Mouse (Mus musculus): ENCODE data around the gene Cdc37l1. TPM values are rescaled to one million over a fixed set of nuclear protein-coding genes. Genes with fewer than 3 reads are reported as not detected.

The Cdc37l1 gene
- polyA plus RNA-seq, 1 experiment = 9.2 TPM

- Histone ChIP-seq H3K4me3 (no peak overlapping the region), H3K4me2 (ENCODE audit: low read depth) (no peak overlapping the region), H3K36me3 (ENCODE audit: control insufficient read depth, insufficient read depth) (no peaks in the 10 kb centered on the region), H3K27me3 (ENCODE audit: control insufficient read depth, insufficient read depth, insufficient read length) (no peaks in the 10 kb centered on the region), H3ac (ENCODE audit: control insufficient read depth, insufficient read length) (no peak overlapping the region), H3K79me2 (ENCODE audit: control insufficient read depth, insufficient read depth) (no peaks in the 10 kb centered on the region)
- no peak for TF ChIP-seq REST (IDR thresholded peaks at IDR 0.05; ENCODE audit: insufficient read depth, insufficient read length)
- no peak for TF ChIP-seq MYOD1 (IDR thresholded peaks at IDR 0.05; ENCODE audit: control insufficient read depth in 1 of 3, insufficient read length in 2 of 3, low read depth in 2 of 3)
- TF ChIP-seq POLR2AphosphoS2 (IDR thresholded peaks at IDR 0.05; ENCODE audit: insufficient read length, low read depth) = no peak
- no peak for TF ChIP-seq POLR2A (IDR thresholded peaks at IDR 0.05; ENCODE audit: insufficient read length, low read depth)
- TF ChIP-seq TCF12 (IDR thresholded peaks at IDR 0.05; ENCODE audit: insufficient read depth, poor library complexity, severe bottlenecking) = no peak
- no peak for TF ChIP-seq MYOG (IDR thresholded peaks at IDR 0.05; ENCODE audit: control insufficient read depth in 1 of 3, insufficient read depth in 1 of 3, insufficient read length in 2 of 3, low read depth in 2 of 3)
- no peak for TF ChIP-seq MAX (IDR thresholded peaks at IDR 0.05; ENCODE audit: low read depth)
- TF ChIP-seq CEBPB (IDR thresholded peaks at IDR 0.05; ENCODE audit: insufficient read depth, poor library complexity, severe bottlenecking) = no peak
- no peak for TF ChIP-seq E2F4 (IDR thresholded peaks at IDR 0.05; ENCODE audit: insufficient read depth)
- no peak for TF ChIP-seq SRF (IDR thresholded peaks at IDR 0.05; ENCODE audit: control insufficient read depth, insufficient read length, low read depth)
- TF ChIP-seq TCF3 (IDR thresholded peaks at IDR 0.05; ENCODE audit: insufficient read length, low read depth) = no peak
- TF ChIP-seq USF1 (IDR thresholded peaks at IDR 0.05; ENCODE audit: low read depth) = no peak
Measured at GRCm38 (mm10) chr19:29069195-29069594, 79.0 kb downstream of the Cdc37l1 start.

- Histone ChIP-seq H3K79me2 (ENCODE audit: control insufficient read depth, insufficient read depth) (no peaks in the 10 kb centered on the region), H3K4me2 (ENCODE audit: low read depth) (no peak overlapping the region), H3K36me3 (ENCODE audit: control insufficient read depth, insufficient read depth) (no peaks in the 10 kb centered on the region), H3K27me3 (ENCODE audit: control insufficient read depth, insufficient read depth, insufficient read length) (no peaks in the 10 kb centered on the region), H3ac (ENCODE audit: control insufficient read depth, insufficient read length) (no peak overlapping the region), H3K4me3 (no peak overlapping the region)
- TF ChIP-seq CEBPB (IDR thresholded peaks at IDR 0.05; ENCODE audit: insufficient read depth, poor library complexity, severe bottlenecking) (no peak), USF1 (IDR thresholded peaks at IDR 0.05; ENCODE audit: low read depth) (no peak), MAX (IDR thresholded peaks at IDR 0.05; ENCODE audit: low read depth) (no peak), SRF (IDR thresholded peaks at IDR 0.05; ENCODE audit: control insufficient read depth, insufficient read length, low read depth) (no peak), MYOG (IDR thresholded peaks at IDR 0.05; ENCODE audit: control insufficient read depth in 1 of 3, insufficient read depth in 1 of 3, insufficient read length in 2 of 3, low read depth in 2 of 3) (no peak), E2F4 (IDR thresholded peaks at IDR 0.05; ENCODE audit: insufficient read depth) (no peak), POLR2A (IDR thresholded peaks at IDR 0.05; ENCODE audit: insufficient read length, low read depth) (no peak), MYOD1 (IDR thresholded peaks at IDR 0.05; ENCODE audit: control insufficient read depth in 1 of 3, insufficient read length in 2 of 3, low read depth in 2 of 3) (no peak)
Measured at GRCm38 (mm10) chr19:29074802-29075201, 84.7 kb downstream of the Cdc37l1 start.

Other genes with a start within 250 kb of the Cdc37l1 start
- gene Slc1a1, start 155.3 kb upstream of the Cdc37l1 start, polyA plus RNA-seq (2012; fragmentation: generic; extraction: Trizol) = not detected
- gene Plpp6, start 26.4 kb upstream of the Cdc37l1 start, polyA plus RNA-seq (2012; fragmentation: generic; extraction: Trizol) = 1.1 TPM
- 0.16 TPM for gene 4430402I18Rik, start 22.6 kb upstream of the Cdc37l1 start, polyA plus RNA-seq (2012; fragmentation: generic; extraction: Trizol)
- gene Ak3, start 57.6 kb downstream of the Cdc37l1 start, polyA plus RNA-seq (2012; fragmentation: generic; extraction: Trizol) = 62.8 TPM
- 19.1 TPM for gene Rcl1, start 111.0 kb downstream of the Cdc37l1 start, polyA plus RNA-seq (2012; fragmentation: generic; extraction: Trizol)

Measured in myocyte (in vitro differentiated cells).